Mouse (Mus musculus): ENCODE measurements around the gene Tnfrsf25.
A peak's percentile ranks its signal among the peaks of the same experiment; 100 is the strongest.

- TF ChIP-seq CTCF (IDR thresholded peaks at IDR 0.05) (peak; percentile 80), EP300 (IDR thresholded peaks at IDR 0.05) (no peak)
Measured at GRCm38 (mm10) chr4:152119396-152120292, 3.9 kb downstream of the Tnfrsf25 start.
